Mouse (Mus musculus) forebrain, embryonic 13.5 days (tissue): Measurements from ENCODE around the gene Tbck. TPM values are rescaled to one million over a fixed set of nuclear protein-coding genes. Genes with fewer than 3 reads are reported as not detected.

Experiments used
- ATAC-seq: fragments of 200-750 bp; cut with Nextera tagmentation; 2 replicates; pipeline ENCODE4 v1.8.0; 2017
- H3K27ac ChIP-seq: fragments of 300-500 bp; sonication (generic); 2 replicates; pipeline ENCODE4 v1.5.1; 2015; ENCODE audit warnings: inconsistent platforms, mild to moderate bottlenecking, moderate library complexity
- H3K27me3 ChIP-seq: fragments of 300-500 bp; sonication (generic); 2 replicates; pipeline ENCODE4 v1.6.1; 2015; ENCODE audit warnings: mild to moderate bottlenecking, inconsistent platforms
- H3K36me3 ChIP-seq: fragments of 300-500 bp; sonication (generic); 2 replicates; pipeline ENCODE4 v1.6.1; 2015; ENCODE audit warnings: mild to moderate bottlenecking, inconsistent platforms; ENCODE audit not compliant: poor library complexity, severe bottlenecking
- H3K4me1 ChIP-seq: fragments of 300-500 bp; sonication (generic); 2 replicates; pipeline ENCODE4 v1.6.1; 2015; ENCODE audit warnings: inconsistent platforms
- H3K4me2 ChIP-seq: fragments of 300-500 bp; sonication (generic); 2 replicates; pipeline ENCODE4 v1.6.1; 2015; ENCODE audit warnings: inconsistent platforms, mild to moderate bottlenecking, moderate library complexity
- H3K4me3 ChIP-seq: fragments of 300-500 bp; sonication (generic); 2 replicates; pipeline ENCODE4 v1.5.1; 2015; ENCODE audit warnings: mild to moderate bottlenecking, inconsistent platforms
- H3K9ac ChIP-seq: fragments of 300-500 bp; sonication (generic); 2 replicates; pipeline ENCODE4 v1.6.1; 2015; ENCODE audit warnings: mild to moderate bottlenecking, inconsistent platforms
- H3K9me3 ChIP-seq: fragments of 300-500 bp; sonication (generic); replicated peaks from 2 replicates; pipeline ENCODE4 v1.6.1; 2016; ENCODE audit warnings: inconsistent platforms
- WGBS: fragments of 180-500 bp; shearing (Covaris S2); methylation state at CpG from one replicate; pipeline ENCODE4 v1.1.7; 2015; 5-methylcytosine and 5-hydroxymethylcytosine counted together
- polyA plus RNA-seq: library from polyadenylated mRNA; unstranded; fragments of >200 nt; fragmentation: Nextera tagmentation; extraction: Ambion mirVana; gene quantifications from 2 replicates; pipeline ENCODE4 v1.2.1, GENCODE M21; 2015

Tbck gene
- polyA plus RNA-seq, 1 experiment from 2014 or later, result 33.0 TPM

DNA sequence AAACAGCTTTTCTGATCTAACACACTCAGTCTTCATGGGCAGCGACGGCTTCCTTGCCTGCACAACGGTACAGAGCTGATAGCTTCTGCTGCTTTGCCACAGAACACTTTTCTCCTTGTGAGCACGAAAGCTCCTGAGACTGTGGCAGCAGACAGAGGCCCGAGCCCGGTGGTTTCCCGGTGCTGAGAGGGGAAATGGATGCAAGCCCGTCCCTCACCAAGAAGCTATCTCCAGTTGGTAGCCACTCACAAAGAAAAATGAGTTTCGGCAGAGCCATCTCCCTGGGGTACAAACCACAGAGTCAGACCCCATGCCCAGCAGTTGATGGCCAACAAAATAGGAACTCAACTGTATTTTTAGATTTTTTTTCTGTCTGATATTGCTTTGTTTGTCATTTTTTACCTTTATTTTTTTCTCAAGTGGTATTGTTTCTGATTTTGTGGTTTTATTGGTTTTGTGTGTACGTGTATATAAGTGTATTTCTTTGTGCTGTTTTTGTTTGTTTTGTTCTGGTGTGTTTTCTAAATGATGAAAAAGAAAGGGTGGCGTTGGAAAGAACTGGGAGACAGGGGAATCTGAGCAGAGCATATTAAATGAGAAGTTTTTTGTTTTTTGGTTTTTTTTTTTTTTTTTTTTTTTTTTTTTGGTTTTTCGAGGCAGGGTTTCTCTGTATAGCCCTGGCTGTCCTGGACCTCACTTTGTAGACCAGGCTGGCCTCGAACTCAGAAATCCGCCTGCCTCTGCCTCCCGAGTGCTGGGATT is 154.9 kb downstream of the Tbck start:
- H3K4me3 ChIP-seq, result no peak overlapping the region
- H3K27ac ChIP-seq, result no peak overlapping the region
- H3K27me3 ChIP-seq, result no peaks in the 10 kb centered on the region
- ATAC-seq, result no peak
- 95% methylated on average over 14 of the region's 15 CpGs for WGBS
- H3K4me1 ChIP-seq, result no peaks in the 10 kb centered on the region
- H3K36me3 ChIP-seq, result peaks cover 51% of the 10 kb centered on the region
- H3K9ac ChIP-seq, result no peak overlapping the region
- no peak overlapping the region for H3K4me2 ChIP-seq
- H3K9me3 ChIP-seq, result no peaks in the 10 kb centered on the region

DNA sequence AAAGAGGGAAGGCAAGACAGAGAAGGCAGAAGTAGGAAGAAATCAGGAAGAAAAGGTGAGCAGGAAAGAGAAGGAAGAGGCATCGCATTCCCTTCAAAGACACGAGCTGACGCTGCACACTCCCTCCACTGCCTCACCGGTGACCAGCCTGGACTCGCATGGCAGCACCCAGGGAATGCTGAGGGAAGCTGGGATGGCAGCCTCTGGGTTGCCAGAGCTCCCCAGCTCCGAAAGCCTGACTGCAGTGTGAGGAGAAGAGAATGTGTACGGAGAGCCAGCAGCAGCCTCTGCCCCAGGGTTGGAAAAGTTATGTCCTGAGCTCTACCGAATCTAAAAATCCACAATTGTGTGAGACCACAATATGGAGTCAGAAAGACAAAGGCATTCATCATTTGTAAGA is 155.6 kb downstream of the Tbck start:
- no peak overlapping the region for H3K9ac ChIP-seq
- no peaks in the 10 kb centered on the region for H3K4me1 ChIP-seq
- no peak overlapping the region for H3K4me3 ChIP-seq
- H3K27ac ChIP-seq, result no peak overlapping the region
- H3K27me3 ChIP-seq, result no peaks in the 10 kb centered on the region
- peaks cover 46% of the 10 kb centered on the region for H3K36me3 ChIP-seq
- no peak overlapping the region for H3K4me2 ChIP-seq
- WGBS, result 96% methylated on average over 8 of the region's 8 CpGs
- no peaks in the 10 kb centered on the region for H3K9me3 ChIP-seq
- no peak for ATAC-seq

DNA sequence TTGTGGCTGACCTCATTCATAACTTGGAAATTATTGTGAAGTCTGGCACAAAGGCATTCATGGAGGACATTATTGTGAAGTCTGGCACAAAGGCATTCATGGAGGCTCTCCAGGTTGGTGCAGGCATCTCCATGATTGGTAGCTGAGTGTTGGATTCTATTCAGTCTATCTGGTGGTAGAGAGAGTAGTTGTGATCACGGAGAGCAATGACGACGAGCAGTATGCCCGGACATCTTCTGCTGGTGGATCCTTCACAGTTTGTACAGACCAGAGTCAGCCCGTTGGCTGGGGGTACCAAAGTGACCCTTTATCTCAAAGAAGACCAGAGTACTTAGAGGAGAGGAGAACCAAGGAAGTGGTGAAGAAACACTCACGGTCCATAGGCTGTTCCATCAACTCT is 158.7 kb downstream of the Tbck start:
- Histone ChIP-seq H3K4me1 (no peaks in the 10 kb centered on the region), H3K4me3 (no peak overlapping the region), H3K4me2 (no peak overlapping the region), H3K9me3 (no peaks in the 10 kb centered on the region), H3K9ac (no peak overlapping the region), H3K36me3 (peaks cover 33% of the 10 kb centered on the region), H3K27ac (no peak overlapping the region), H3K27me3 (no peaks in the 10 kb centered on the region)
- 95% methylated on average over 6 of the region's 6 CpGs for WGBS
- ATAC-seq, result no peak

DNA sequence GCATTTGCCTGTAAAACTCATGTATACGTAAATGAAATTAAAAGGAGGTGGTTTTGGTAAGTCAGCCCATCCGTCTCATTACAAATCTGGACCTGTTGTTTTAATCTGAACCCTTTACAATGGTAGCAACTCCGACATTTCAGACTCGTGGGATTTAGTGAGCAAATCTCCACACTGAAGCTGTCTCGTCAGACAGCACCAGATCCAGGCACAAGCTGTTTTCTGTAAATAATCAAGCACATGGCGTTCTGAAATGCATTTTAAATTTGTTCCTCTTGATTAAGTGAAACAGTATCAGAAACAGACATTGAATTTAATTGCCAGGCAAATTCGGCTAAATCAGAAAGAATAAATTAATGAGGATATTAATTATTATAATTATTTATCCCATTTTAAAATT is 165.7 kb downstream of the Tbck start:
- Histone ChIP-seq H3K27ac (no peak overlapping the region), H3K4me3 (no peak overlapping the region), H3K36me3 (no peaks in the 10 kb centered on the region), H3K4me2 (no peak overlapping the region), H3K9me3 (no peaks in the 10 kb centered on the region), H3K9ac (no peak overlapping the region), H3K4me1 (peaks cover 5% of the 10 kb centered on the region), H3K27me3 (no peaks in the 10 kb centered on the region)
- ATAC-seq, result no peak
- 71% methylated on average over 7 of the region's 7 CpGs for WGBS

DNA sequence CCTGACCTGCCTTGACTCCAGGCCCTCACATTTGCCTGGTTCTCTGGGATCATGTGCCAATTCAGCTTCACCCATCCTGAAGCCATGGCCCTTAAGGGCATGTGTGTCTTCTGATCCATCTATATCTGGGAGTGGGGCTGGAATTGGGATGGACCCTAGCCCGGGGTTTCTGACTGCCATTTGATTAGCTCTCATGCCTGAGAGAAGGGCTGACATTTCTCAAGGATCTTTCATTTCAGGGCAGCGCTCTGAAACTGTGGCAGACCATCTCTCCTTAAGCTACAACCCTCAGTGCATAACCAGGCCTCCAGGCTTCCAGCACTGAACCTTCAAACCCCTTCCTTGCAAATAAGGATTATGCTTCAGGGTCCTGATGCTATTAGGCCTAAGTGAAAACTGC is 166.5 kb downstream of the Tbck start:
- H3K9me3 ChIP-seq, result no peaks in the 10 kb centered on the region
- no peak overlapping the region for H3K4me3 ChIP-seq
- H3K27ac ChIP-seq, result no peak overlapping the region
- 91% methylated on average over 2 of the region's 2 CpGs for WGBS
- H3K4me2 ChIP-seq, result no peak overlapping the region
- no peaks in the 10 kb centered on the region for H3K36me3 ChIP-seq
- no peak overlapping the region for H3K9ac ChIP-seq
- ATAC-seq, result no peak
- peaks cover 5% of the 10 kb centered on the region for H3K4me1 ChIP-seq
- no peaks in the 10 kb centered on the region for H3K27me3 ChIP-seq

DNA sequence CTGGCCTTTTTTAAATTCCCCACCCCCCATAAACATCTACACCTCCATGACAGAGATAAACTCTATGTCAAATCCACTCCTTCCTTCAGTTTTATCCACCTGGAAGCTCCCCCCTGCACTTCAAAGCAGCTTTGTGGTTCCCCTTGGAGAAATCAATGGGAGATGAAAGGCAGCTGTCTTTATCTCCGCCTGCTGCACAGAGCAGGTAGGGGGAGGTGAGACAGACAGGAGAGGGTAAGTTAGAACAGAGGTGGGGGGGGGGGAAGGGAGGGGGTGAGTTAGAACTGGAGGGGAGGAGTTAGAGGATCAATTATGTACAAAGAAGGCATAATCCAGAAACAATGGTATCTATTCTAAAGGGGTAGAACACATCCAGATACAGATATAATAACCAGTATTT is 167.5 kb downstream of the Tbck start:
- Histone ChIP-seq H3K27me3 (no peaks in the 10 kb centered on the region), H3K4me3 (no peak overlapping the region), H3K4me1 (peaks cover 5% of the 10 kb centered on the region), H3K36me3 (no peaks in the 10 kb centered on the region), H3K9me3 (no peaks in the 10 kb centered on the region), H3K27ac (no peak overlapping the region), H3K4me2 (no peak overlapping the region), H3K9ac (no peak overlapping the region)
- peak; percentile 25; the same call in 1 of the 2 replicates for ATAC-seq
- WGBS, result 32% methylated on average over 1 of the region's 1 CpGs

DNA sequence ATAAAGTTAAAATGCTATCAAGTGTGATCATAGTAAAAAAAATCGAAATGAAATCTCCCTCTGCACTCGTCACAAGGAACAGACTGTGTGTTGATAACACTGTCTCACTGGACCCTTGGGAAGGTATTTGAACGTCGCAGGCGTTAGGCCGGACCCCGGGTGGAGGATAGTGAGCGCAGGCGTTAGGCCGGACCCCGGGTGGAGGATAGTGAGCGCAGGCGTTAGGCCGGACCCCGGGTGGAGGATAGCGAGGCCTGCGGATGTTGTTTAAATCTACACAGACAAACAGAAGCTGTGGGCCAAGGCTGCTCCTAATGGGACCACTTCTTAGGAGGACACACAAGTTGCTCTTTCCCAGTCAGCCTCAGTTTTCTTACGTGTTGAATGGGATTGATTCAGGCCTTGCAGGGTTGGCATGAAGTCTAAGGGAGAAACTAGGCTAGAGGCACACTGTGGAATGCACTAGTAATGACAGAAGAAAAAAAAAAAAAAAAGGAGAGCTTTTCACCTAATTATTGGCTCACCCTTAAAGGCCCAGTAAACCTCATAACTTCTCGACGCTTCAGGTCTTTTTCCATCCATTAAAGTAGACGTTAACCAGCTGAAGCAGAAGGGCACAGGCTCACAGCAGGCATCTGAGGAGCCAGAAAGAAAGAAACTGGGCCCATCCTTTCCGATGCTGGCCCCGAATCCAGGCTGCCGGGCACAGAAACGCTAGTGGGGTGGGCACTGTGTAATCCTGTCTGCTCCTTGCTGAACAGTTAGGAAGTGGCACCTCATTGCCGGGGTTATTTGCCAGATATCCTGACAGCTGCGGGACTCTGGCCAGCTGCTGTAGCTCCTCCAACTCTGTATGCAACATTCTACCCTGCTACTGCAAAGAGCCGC is 168.1 kb downstream of the Tbck start:
- Histone ChIP-seq H3K4me1 (peaks cover 5% of the 10 kb centered on the region), H3K9me3 (no peaks in the 10 kb centered on the region), H3K4me3 (no peak overlapping the region), H3K27me3 (no peaks in the 10 kb centered on the region), H3K9ac (no peak overlapping the region), H3K4me2 (no peak overlapping the region), H3K27ac (no peak overlapping the region; the same call in 1 of the 2 replicates), H3K36me3 (no peaks in the 10 kb centered on the region)
- WGBS, result 65% methylated on average over 28 of the region's 28 CpGs
- peak; percentile 19; the same call in 1 of the 2 replicates for ATAC-seq

DNA sequence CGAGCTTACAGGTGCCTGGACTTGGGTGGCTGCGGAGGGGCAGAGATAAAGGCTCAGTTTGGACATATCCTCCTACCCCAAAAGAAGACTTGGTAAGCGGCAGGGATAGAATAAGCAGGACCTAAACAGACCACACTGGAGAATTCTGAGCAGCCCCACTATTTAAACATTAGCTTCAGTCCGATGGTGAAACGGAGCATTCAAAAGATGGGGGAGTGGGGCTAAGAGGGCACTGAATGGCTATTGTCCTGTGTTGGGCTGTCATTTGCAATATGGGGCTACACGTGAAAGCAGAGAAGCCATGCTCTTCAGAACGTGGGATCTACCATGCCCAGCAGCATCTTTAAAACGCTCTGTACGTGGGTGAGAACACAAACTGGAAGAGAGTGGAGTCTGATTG is 170.3 kb downstream of the Tbck start:
- no peaks in the 10 kb centered on the region for H3K9me3 ChIP-seq
- H3K4me2 ChIP-seq, result no peak overlapping the region
- no peak overlapping the region for H3K27ac ChIP-seq
- H3K4me1 ChIP-seq, result peaks cover 5% of the 10 kb centered on the region
- H3K36me3 ChIP-seq, result no peaks in the 10 kb centered on the region
- no peaks in the 10 kb centered on the region for H3K27me3 ChIP-seq
- 76% methylated on average over 9 of the region's 9 CpGs for WGBS
- no peak overlapping the region for H3K4me3 ChIP-seq
- no peak overlapping the region for H3K9ac ChIP-seq
- ATAC-seq, result no peak

DNA sequence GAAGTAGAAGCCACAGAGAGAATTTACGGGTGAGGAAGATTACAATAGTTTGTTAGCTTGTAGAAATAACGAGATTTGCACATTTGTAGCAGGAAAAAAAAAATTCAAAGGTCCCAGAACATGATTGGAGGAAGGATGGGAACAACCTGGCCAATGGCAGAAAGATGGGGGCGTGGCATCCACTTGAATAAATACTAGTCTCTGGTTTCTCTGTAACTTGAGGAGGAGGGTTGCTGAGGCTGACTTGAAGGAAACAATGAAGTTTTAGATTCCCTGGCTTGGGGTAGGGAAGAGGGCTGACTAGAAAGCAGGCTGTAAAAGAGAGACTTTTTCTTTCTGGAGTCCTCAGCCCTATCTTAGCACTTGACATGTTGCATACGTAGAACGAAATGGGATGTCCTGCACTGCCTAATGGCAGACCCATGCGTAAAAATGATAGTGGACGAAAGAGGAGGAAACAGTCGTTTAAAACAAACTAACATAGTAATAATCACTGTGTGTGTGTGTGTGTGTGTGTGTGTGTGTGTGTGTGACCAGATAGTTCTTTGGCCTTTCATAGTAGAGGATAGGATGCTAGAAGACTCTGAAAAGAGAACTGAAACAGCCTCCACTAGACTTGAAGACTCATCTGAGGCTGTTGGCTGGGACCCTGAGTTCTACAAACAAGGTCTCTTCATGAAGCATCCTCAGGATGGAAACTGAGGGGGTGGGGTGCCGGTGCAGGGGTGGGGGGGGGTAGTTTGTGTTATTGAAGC is 171.7 kb downstream of the Tbck start:
- Histone ChIP-seq H3K27me3 (no peaks in the 10 kb centered on the region), H3K4me2 (no peak overlapping the region), H3K27ac (no peak overlapping the region), H3K4me3 (no peak overlapping the region), H3K4me1 (peaks cover 5% of the 10 kb centered on the region), H3K36me3 (no peaks in the 10 kb centered on the region), H3K9ac (no peak overlapping the region), H3K9me3 (no peaks in the 10 kb centered on the region)
- 66% methylated on average over 9 of the region's 9 CpGs for WGBS
- ATAC-seq, result no peak

DNA sequence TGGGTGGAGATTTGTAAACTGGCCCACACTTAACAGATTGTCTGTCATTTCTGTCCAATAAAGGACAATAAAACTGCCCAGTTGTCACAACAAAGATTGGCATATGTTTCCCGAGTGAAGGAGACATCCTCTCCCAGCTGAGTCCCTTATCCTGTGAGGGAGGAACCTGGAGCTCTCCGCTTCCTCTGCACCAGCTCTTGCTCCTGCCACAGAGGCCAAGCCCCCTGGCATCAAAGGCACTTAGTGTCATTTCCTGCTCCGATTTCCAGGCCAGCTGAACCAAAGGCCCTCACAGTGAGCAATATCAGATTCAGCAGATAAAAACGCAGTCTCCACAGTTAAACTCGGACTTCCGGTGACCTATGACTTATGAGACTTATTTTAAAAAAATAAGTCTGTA is 172.7 kb downstream of the Tbck start:
- Histone ChIP-seq H3K4me3 (no peak overlapping the region), H3K4me1 (peaks cover 5% of the 10 kb centered on the region), H3K9me3 (no peaks in the 10 kb centered on the region), H3K27ac (no peak overlapping the region), H3K4me2 (no peak overlapping the region), H3K36me3 (no peaks in the 10 kb centered on the region), H3K9ac (no peak overlapping the region), H3K27me3 (no peaks in the 10 kb centered on the region)
- 89% methylated on average over 6 of the region's 6 CpGs for WGBS
- no peak for ATAC-seq

DNA sequence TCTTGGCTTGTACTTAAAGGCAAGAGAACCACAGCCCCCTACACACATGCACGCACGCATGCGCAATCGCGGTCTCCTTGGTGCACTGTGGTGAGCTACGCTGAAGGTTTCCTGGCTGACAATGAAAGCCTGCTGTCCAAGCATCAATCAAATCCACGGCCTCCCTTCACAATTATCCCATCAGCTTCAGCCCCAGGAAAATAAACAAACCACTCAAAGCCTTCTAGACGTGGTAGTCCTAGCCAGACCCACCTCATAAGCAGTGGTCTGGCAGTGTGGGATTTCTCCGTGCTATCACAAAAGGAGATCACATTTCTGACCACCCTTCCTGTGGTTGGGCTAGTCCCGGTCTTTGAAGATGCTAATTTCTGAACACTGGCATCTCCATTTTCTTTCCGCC is 174.9 kb downstream of the Tbck start:
- Histone ChIP-seq H3K36me3 (no peaks in the 10 kb centered on the region), H3K4me3 (no peak overlapping the region), H3K4me1 (0 out of 2 replicates have a peak, but pooled peaks cover under 1% of the 10 kb centered on the region), H3K27me3 (no peaks in the 10 kb centered on the region), H3K4me2 (no peak overlapping the region), H3K9me3 (no peaks in the 10 kb centered on the region), H3K9ac (no peak overlapping the region), H3K27ac (no peak overlapping the region)
- ATAC-seq, result no peak; the same call in 1 of the 2 replicates
- 72% methylated on average over 11 of the region's 11 CpGs for WGBS

DNA sequence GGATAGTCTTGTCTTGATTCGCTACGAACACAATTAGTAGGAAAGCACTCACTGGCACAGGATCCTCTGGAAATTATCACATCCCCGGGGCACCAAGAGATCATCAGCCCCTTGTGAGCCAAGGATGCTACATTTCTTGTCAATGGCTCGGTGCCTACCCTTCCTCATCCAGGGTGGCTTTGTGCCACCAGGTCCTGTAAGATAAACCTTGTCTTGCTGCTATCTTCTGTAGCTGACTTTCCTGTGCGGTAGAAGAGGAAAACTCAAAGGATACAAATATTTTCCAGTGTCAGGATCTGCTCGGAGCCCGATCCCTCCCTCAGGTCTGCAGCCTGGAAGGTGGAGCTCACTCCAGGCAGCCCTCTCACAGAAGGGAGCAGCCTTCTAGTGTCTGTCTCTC is 175.6 kb downstream of the Tbck start:
- no peaks in the 10 kb centered on the region for H3K9me3 ChIP-seq
- WGBS, result 88% methylated on average over 7 of the region's 7 CpGs
- H3K27me3 ChIP-seq, result no peaks in the 10 kb centered on the region
- H3K4me2 ChIP-seq, result no peak overlapping the region
- H3K4me1 ChIP-seq, result 0 out of 2 replicates have a peak, but pooled peaks cover 4% of the 10 kb centered on the region
- no peak for ATAC-seq
- H3K27ac ChIP-seq, result no peak overlapping the region
- H3K9ac ChIP-seq, result no peak overlapping the region
- no peak overlapping the region for H3K4me3 ChIP-seq
- H3K36me3 ChIP-seq, result no peaks in the 10 kb centered on the region
